Mouse (Mus musculus): ENCODE measurements around the gene Matk.

- TF ChIP-seq CTCF (IDR thresholded peaks at IDR 0.05; ENCODE audit: low read depth): no peak
- no peak for TF ChIP-seq EP300 (IDR thresholded peaks at IDR 0.05; ENCODE audit: low read depth)
These were observed 38.9 kb downstream of the Matk start, which contains the start of gene Tjp3 for GRCm38 (mm10) chr10:81291511-81292104.
